Mouse (Mus musculus) megakaryocyte, embryonic 14.5 days (primary cell): ENCODE results near the gene Hes3. TPM values are rescaled to one million over a fixed set of nuclear protein-coding genes. Genes with fewer than 3 reads are reported as not detected.
A peak's percentile ranks its signal among the peaks of the same experiment; 100 is the strongest.

Source experiments
- H3K27me3 ChIP-seq: replicated peaks from 2 replicates; pipeline ENCODE3; 2012; ENCODE audit warnings: inconsistent platforms
- H3K36me3 ChIP-seq: replicated peaks from 2 replicates; pipeline ENCODE3; 2012; ENCODE audit warnings: low read length, inconsistent platforms, mixed read lengths
- H3K4me1 ChIP-seq: 2 replicates; pipeline ENCODE4 v1.6.1; 2012; ENCODE audit warnings: inconsistent platforms
- H3K4me3 ChIP-seq: replicated peaks from 2 replicates; pipeline ENCODE3; 2012; ENCODE audit warnings: moderate library complexity, mild to moderate bottlenecking, inconsistent platforms
- H3K9me3 ChIP-seq: 2 replicates; pipeline ENCODE4 v1.6.1; 2012; ENCODE audit warnings: inconsistent platforms
- FLI1 ChIP-seq: IDR thresholded peaks from 2 replicates; pipeline ENCODE4 v1.6.1; 2012; ENCODE audit warnings: low read length, inconsistent platforms, mixed read lengths
- GATA1 ChIP-seq: IDR thresholded peaks from 3 replicates; pipeline ENCODE4 v1.6.1; 2012; ENCODE audit warnings: mixed read lengths, low read length, inconsistent platforms, borderline replicate concordance
- polyA plus RNA-seq: library from polyadenylated mRNA; stranded (reverse); fragments of >175 nt; gene quantifications from 2 replicates; pipeline ENCODE4 v1.2.3, GENCODE M21; 2012; ENCODE audit warnings: low replicate concordance; ENCODE audit not compliant: insufficient read depth

Gene Hes3
- polyA plus RNA-seq, 1 experiment, result not detected

GRCm38 (mm10) chr4:152272449-152273049, 18.9 kb downstream of the Hes3 start:
- Histone ChIP-seq H3K27me3 (peaks cover 54% of the 10 kb centered on the region), H3K9me3 (peaks cover 3% of the 10 kb centered on the region; the same call in 1 of the 2 replicates), H3K4me3 (no peak overlapping the region), H3K4me1 (peaks cover 45% of the 10 kb centered on the region), H3K36me3 (peaks cover 59% of the 10 kb centered on the region)
- no peak for TF ChIP-seq FLI1
- no peak for TF ChIP-seq GATA1

- Histone ChIP-seq H3K4me1 (peaks cover 48% of the 10 kb centered on the region), H3K9me3 (no peaks in the 10 kb centered on the region), H3K4me3 (peak overlapping the region; percentile 57), H3K27me3 (peaks cover 49% of the 10 kb centered on the region), H3K36me3 (peaks cover 63% of the 10 kb centered on the region)
- TF ChIP-seq FLI1 (no peak), GATA1 (no peak)
Observed at GRCm38 (mm10) chr4:152272006-152272405, 19.5 kb downstream of the Hes3 start.

DNA sequence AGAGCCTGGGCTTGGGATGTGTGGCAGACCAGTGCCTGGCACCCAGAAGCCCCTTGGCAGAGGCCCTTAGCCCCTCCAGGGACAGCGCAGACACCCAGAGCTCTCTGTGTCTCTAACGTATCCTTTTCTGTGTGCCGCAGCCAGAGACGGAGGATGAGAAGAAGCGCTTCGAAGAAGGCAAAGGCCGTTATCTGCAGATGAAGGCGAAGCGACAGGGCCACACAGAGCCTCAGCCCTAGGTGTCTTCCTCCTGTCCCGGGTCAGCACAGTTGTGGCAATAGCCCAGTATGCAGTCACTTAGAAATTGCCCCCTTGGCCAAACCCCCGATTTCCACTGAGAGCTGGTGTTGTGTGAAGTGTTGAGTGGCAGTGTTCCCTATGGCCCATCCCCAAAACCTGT, 20.1 kb downstream of the Hes3 start:
- H3K27me3 ChIP-seq, result peaks cover 42% of the 10 kb centered on the region
- H3K36me3 ChIP-seq, result peaks cover 63% of the 10 kb centered on the region
- no peaks in the 10 kb centered on the region for H3K9me3 ChIP-seq
- H3K4me1 ChIP-seq, result peaks cover 51% of the 10 kb centered on the region
- H3K4me3 ChIP-seq, result no peak overlapping the region
- TF ChIP-seq GATA1 (no peak), FLI1 (no peak)

- Histone ChIP-seq H3K9me3 (no peaks in the 10 kb centered on the region), H3K27me3 (peaks cover 35% of the 10 kb centered on the region), H3K36me3 (peaks cover 71% of the 10 kb centered on the region), H3K4me3 (no peak overlapping the region), H3K4me1 (peaks cover 58% of the 10 kb centered on the region)
- TF ChIP-seq GATA1 (no peak), FLI1 (no peak)
Observed at GRCm38 (mm10) chr4:152270599-152270998, 20.9 kb downstream of the Hes3 start.

GRCm38 (mm10) chr4:152269967-152270366, 21.5 kb downstream of the Hes3 start:
- Histone ChIP-seq H3K36me3 (peaks cover 77% of the 10 kb centered on the region), H3K4me1 (peaks cover 58% of the 10 kb centered on the region), H3K4me3 (no peak overlapping the region), H3K27me3 (peaks cover 29% of the 10 kb centered on the region), H3K9me3 (no peaks in the 10 kb centered on the region)
- TF ChIP-seq GATA1 (no peak), FLI1 (no peak)

DNA sequence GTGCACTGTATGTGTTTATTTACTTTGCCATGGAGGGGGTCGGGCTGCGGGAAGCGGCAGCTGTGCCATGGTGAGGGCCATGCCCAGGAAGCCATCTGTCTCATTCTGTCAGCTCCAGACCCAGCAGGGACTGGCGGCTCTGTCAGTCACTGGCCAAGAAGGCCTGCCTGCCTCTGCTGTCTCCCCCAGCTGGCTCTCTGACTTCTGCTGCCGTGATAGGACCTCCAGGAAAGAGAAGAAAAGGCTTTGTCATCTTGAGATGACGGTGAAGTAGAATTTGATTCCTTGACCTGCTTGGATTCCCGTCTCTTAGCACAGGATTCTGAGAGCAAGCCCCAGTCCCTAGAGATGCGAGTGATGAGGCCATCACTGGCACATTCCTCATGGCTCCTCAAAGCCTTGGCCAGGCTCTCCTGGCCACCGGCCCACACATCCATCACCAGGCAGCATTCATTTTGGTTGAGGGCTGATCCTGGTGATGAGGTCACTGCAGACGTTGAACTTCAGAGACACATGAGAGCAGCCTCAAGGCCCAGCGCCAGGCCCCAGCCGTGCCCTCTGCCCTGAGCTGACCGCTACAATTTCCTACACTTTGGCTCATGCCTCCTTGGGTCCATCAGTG, 23.6 kb downstream of the Hes3 start:
- Histone ChIP-seq H3K36me3 (peaks cover 91% of the 10 kb centered on the region), H3K4me3 (no peak overlapping the region), H3K9me3 (no peaks in the 10 kb centered on the region), H3K4me1 (peaks cover 58% of the 10 kb centered on the region), H3K27me3 (peaks cover 7% of the 10 kb centered on the region)
- TF ChIP-seq GATA1 (no peak), FLI1 (no peak)

DNA sequence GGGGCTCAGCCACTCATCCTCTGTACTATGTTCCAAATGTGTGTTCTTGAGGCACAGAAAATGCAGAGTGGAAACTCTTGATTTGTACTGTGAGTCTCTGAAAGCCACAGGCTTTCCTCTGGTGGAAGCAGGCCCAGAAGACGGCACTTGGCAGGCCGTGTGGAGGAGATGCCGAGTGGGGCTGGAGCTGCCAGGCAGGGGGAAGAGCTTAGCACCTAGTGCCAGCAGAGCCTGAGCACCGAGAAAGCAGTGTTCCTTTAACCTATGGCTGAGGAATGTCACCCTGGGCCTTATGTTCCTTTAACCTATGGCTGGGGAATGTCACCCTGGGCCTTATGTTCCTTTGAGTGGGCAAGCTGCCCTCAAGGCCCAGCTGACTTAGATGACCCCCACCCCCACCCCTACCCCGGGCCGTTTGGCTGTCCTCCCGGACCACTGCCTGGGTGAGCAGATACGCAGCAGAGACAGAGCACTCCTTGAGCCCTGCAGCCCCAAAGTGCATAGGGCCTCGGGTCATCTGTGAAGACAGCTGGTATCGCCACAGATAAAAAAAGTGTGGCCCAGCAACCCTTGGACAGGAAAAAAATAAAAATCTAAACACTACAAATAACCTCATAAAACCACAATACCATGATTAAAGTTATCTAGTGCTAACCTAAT, 25.1 kb downstream of the Hes3 start:
- Histone ChIP-seq H3K9me3 (no peaks in the 10 kb centered on the region), H3K4me1 (peaks cover 58% of the 10 kb centered on the region), H3K27me3 (no peaks in the 10 kb centered on the region), H3K36me3 (peaks cover 91% of the 10 kb centered on the region), H3K4me3 (no peak overlapping the region)
- no peak for TF ChIP-seq FLI1
- no peak for TF ChIP-seq GATA1

- TF ChIP-seq FLI1, result no peak
- TF ChIP-seq GATA1, result no peak
- H3K36me3 ChIP-seq, result peaks cover 91% of the 10 kb centered on the region
- H3K4me3 ChIP-seq, result no peak overlapping the region
- H3K9me3 ChIP-seq, result no peaks in the 10 kb centered on the region
- H3K4me1 ChIP-seq, result peaks cover 61% of the 10 kb centered on the region
- no peaks in the 10 kb centered on the region for H3K27me3 ChIP-seq
Observed at GRCm38 (mm10) chr4:152265791-152266190, 25.7 kb downstream of the Hes3 start.

DNA sequence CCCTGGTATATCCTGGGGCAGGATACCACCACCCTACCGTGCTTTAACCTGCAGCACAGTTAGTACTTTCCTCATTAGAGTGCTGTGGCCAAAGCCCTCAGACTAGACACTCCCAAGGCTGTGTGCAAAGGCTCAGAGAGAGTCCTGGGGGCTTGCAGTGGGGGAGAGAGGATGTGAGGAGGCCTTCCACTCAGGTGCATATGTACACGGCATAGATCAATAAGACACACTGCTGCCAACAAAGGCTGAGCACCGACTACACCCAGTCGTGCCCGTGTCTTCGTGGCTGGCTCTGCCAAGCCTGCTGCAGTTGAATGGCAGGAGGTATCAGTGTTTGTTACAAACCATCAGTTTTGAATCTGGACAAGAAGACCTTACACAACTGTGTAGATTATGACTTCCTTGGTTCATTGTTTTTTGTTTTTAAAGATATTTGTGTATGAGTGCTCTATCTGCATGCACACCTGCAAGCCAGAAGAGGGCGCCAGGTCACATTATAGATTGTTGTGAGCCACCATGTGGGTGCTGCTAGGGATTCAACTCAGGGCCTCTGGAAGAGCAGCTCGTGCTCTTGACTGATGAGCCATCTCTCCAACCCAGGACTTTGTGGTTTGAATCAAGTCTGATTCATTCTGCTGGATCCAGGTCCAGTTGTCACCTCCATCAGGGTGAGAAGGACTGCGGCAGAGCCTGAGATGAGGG, 26.4 kb downstream of the Hes3 start:
- peaks cover 69% of the 10 kb centered on the region for H3K4me1 ChIP-seq
- TF ChIP-seq FLI1 (no peak), GATA1 (no peak)
- H3K36me3 ChIP-seq, result peaks cover 91% of the 10 kb centered on the region
- H3K27me3 ChIP-seq, result no peaks in the 10 kb centered on the region
- H3K4me3 ChIP-seq, result peak overlapping the region; percentile 71
- H3K9me3 ChIP-seq, result no peaks in the 10 kb centered on the region
